Mouse (Mus musculus) mature B cell (primary cell): ENCODE data around the gene Kcnq1.

Experiments used
- in situ Hi-C: fragments of 300-500 bp; cut with MboI; formaldehyde crosslinking; loops from 2 replicates; pipeline ENCODE4 v1.14.3; 2019

The Kcnq1 gene

DNA sequence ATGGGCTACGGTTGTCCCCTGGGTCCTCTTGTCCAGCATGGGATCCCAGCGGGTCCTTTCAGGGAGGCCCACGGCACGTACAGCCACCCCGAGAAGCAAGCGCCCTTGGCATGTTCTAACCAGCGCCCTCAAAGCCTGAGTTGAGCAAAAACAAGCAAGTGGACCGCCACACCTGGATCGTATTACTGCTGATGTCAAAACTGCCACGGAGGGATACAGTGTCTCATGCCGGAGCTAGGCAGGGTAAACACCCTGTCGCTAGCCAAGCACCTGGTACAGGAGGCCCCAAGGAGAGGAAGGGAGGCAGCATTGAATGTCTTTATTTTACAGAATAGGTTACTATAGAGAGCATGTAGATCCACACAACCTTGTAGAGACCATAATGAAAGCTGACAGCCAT lies 310.2 kb downstream of the Kcnq1 start:
- in situ Hi-C loops: no loop called here

DNA sequence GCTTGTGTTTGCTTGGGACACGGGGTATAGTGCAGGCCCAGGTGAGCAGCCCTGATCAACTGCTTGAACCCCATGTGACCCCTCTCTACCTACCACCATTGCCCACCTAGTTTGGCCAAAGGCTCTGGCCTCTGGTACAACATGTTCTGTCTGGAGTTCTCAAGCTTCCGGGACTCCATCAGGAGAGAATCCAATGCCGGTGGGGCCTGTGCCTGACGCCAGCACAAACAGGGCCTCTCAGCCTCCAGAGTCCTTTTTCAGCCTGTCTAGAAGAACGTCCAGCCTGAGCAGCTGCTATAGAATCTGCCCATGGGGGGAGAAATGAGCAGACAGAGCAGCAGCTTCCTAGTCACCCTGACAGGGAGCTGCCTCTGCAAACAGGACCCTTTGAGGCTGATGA lies 311.7 kb downstream of the Kcnq1 start:
- in situ Hi-C loops: no loop called here

DNA sequence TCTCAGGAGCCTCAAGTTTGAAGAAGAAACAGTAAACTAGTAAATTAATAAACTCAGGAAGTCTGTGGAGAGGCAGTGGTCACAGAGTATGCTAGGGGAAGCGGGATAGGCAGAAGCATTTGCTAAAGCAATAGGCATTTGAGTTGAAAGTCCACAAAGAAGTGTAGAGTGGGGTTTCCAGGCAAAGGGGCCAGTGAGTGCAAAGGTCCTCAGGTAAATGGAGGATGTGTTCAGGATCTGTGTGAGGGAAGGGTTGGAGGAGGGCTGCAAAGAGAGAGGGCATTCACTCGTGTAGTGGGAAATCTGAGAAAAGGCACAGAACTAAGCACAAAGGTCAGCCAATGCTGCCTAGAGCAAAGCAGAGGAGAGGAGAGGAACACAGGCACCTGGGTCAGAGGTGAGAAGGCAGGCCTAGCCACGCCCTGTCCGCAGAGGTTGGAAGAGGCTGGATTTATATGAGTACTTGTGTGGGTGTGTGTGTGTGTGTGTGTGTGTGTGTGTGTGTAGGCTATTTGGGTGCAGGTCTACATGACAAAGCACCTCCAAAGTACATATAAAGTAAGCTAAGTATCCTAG lies 313.5 kb downstream of the Kcnq1 start:
- in situ Hi-C loops: no loop called here

DNA sequence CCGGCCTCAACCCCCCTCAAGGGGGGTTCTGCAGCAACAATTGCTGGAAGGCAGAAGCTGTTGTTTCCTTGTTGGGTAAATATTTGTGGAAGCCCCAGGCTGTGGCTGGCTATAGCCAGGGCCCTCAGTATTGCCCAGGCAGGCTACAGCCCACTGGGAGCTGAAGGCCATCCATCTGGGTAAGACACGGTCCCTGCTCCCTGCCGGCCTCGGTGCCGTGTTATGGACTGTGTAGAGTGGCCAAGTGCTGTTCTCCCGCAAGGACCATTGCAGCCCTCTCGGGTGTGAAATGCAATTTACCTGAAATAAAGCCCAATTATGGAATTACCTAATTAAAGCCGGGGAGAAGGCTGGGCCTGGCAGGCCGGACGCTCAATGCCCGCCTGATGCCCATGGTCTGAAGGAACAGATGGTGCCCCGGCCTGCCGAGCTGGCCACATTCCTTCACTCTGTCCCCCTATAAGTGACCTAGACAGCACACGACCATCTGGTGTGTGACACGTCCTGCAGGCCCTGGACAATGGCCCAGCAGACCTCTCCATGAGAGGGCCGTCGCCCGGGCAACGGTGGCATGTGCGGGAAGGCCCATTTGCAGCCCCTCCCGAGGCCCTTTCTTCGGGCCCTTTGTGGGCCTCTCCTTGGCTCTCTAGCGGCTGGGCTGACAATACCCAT lies 322.1 kb downstream of the Kcnq1 start:
- in situ Hi-C loops: no loop called here

DNA sequence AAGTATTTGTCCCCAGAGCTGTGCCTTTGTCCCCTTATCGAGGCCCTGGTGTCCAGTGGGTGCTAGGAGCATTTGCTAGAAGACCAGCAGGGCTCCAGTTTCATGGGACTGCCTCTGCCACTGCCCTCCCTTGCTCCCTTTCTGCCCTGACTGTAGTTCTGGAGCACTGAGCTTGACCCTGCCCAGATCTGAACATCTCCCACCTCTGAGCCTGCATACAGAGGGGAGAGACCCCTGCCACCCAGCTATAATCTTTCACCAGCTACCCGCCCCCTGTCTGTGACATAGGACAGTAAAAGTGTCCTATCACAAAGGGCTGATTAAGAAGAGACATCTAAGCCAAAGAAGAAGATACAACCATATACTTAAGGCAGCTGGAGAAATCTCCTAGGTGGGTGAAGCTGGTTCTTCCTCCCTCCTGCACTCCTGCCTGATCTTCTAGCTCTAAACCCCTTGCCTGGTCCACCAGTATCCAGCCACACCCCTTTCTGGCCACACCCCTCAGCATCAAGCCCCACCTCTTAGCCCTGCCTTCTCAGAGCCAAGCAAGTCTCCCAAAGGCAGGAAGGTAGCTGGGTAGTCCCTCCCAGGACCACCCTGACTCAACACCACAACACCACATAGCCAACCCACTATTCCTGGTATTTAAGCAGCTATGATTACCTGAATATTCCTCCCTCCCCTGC lies 322.8 kb downstream of the Kcnq1 start:
- in situ Hi-C loops: no loop called here

DNA sequence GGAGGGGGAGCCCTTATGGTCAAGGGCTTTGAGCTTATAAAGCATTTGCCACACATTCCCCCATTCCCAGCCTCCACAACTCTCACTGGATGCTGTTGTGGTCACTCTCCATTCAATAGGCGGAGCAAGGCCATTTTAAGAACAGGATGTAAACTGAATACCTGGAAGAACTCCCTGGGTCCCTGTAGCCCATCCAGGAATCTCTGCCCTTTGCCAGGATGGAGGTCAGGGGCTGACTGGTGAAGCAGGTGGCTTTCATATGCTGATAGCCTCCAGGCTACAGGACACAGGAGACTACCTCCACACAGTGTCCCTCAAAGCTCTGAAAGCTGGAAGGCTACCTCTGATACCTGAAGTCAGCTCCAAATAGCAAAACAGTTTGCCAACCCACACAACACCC lies 326.5 kb downstream of the Kcnq1 start:
- in situ Hi-C loops: no loop called here

DNA sequence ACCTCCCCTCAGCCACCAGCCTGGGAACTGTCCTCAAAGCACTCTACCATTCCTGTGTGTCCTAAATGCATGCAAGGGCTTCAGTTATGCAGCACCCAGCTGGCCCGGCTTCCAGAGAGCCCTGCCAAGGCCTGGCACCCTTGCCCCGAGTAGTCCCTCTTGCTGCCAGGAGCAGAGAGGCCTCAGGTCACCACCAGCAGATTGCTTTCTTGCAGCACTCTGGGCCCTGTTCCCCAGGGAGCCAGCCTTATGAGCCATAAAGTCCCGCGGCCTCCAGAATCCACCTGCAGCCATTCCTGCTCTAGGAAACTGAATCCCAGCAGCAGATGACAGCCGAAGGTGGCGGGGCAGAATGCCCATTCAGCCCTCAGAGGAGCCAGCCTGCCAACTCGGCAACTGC lies 327.2 kb downstream of the Kcnq1 start:
- in situ Hi-C loops: no loop called here

DNA sequence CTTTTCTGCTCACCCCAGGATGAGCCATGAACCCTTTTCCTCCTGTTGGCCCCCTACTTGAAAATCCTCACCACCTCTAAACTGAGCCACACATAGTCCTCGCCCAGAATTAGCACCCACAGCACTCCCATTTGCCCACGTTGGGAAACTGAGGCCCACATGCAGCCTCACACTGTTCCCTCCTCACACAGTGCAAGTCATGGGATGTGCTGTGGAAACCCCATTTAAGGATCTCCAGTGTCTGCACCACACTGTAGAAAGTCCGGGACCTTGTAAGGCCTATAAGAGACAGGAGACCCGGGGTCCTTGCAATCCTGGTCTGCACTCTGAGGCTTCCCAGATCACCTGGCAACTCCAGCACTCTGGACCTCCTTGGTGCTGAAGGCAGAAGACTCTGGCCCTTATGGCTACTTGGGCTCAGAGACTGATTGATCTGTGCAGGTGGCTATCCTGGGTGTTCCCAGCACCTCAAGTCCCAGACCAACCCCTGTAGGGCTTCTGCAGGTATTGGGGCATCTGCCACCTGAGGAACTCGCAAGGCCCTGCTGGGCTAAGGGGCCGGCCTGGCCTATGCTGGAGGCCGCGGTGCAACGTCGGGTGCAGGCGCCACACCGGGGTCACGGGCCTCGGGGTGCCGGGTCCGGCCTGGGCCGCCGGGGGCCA lies 331.2 kb downstream of the Kcnq1 start:
- in situ Hi-C loops: no loop called here

DNA sequence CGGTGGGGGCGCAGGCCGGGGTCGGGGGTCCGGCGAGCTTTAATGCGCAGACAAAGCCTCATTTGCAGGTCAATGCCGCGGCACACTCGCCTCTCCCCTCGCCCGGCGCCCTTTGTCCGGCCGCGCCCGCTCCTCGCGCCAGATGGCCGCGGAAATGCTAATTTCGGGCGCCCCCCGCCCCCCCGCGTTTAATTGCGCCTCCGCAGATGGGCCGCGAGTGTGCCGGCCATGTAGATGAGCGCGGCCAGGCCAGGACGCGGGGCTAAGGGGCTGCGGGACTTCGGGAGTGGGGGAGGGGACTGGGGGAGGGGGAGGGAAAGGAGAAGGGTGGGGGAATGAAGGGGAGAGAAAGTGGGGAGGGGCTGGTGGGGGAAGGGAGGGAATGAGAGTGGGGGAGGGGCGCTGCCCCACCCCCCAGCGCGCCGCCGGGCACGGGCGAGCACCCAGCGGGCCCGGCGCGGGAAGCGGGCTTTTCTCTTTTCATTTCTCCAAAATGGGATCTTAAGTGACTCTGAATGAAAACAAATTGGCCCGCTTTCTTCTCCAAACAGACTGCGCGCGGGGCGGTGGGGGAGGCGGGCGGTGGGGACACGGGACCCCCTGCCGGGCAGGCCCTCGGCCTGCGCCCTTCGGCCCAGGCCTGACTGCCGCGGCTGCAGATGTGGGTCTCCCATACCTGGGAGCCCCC lies 331.9 kb downstream of the Kcnq1 start:
- in situ Hi-C loops: no loop called here

DNA sequence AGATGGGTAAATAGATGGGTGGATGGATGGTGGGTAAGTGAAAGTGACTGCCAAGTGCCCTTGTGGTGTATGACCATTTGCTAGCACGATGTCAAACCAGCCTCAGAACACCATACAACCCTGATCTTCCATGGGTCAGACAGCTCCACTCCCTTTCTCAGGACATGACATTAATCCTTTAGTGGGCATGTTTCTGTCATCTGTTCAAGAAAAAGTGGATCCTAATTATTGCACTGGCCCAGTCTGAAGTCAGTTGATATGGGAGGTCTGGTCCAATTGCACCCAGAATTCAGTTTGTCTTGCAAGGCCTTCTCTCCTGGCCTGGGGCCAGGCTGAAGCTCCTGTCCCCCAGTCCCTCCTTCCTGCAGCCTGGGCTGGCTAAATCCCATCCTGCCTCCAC lies 332.8 kb downstream of the Kcnq1 start:
- in situ Hi-C loops: no loop called here

DNA sequence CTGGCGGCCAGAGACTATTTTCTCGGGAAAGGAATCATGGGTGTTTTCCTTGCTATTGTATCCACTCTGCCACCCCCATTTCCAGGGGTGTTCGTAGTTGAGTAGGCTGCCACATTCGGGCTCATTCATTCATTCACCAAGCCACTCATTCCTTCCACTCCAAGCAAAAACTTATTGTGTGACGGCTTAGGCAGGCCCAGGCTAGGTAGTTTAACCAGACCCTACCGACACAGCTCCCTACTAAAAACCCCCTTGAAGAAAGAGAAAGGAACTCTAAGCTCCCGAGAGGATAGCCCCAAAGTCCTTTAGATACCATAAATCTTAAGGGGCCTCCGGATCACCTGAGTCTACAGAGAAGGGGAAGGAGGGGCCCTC lies 338.4 kb downstream of the Kcnq1 start:
- in situ Hi-C loops: no loop called here

DNA sequence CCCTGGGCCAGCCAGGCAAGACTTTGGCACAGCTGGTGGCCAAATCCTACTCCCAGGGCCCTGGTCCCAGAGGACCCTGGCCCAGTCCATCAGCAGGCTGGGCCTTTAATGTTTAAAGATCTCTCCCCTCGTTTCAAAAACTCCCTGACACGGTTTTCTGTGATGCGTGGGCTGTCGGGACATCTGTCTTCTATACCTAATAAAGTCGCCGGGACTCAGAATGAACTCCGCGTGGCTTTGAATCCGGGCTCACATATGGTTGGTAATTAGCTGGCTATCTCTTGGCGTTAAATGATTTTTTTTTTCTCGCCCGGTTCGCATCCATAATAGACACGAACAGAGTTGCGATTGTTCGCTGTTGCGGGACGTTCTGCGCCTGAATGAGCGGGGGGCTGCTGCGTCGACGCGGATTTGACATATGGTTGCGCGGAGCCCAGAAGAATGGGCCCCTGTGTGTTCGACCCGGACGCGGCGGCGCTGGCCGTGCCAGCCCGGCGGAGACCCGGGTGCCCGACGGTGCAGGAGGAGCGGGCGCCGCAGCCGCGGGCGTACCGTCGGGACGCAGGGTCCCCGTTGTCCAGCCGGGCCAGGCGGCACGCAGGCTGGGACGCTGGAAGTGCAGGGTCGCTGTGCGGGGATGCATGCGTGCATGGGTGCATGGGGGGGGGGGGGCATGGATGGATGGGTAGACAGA lies 338.9 kb downstream of the Kcnq1 start:
- in situ Hi-C loops: no loop called here

DNA sequence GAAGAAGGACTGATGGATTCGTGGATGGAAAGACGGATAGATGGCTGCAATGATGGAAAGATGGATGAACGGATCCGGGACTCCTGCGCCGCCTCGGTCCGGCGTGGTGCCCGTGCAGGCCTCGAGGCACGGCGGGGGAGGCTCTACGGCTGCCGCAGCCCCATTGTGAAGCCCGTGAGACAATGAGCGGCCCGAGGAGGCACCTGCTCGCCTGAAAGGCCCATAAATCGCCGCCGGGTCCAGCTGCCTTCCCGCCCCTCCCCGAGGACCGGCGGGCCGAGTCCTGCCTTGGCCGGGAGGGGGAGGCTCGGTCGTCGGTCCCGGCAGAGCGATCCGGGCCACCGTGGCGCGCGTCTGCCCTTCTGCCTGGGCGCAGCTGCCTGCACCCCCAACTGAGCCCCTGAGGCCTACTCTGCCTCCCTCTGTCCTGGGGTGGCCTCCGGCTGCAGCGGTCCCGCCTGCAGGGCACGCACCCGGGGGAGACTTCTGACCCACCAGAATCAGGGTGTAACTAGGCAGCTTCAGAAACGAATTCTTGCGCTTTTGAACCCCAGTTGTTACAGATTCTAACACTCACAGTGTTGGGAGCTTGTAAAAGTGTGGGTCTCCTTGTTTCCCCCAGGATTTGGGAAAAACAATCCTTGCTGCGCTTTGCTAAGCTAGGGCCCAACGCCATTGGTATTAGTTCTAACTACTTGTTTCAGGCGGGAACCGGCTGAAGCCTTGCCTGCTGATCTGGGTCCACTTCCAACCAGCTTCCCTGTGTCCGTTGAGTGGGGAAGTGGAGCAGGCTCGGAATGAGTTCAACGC lies 339.7 kb downstream of the Kcnq1 start:
- in situ Hi-C loops: no loop called here

DNA sequence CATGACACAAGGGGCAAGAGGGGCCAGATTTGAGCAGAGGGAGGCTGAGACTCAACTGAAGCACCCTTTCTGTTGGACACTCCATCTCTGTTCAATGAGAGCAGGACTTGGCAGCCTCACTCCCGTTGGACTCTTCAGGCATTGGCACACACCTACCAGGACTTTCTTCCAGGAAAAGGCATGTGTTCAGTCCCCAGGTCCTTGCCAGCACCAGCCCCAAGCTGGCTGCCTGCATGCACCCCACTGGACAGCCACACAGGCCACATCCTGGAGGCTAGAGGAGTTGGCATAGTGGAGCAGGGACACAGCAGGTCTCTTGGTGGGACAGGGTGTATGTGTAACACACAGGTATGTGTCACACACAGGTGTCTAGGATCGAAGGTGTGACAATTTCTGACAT lies 341.0 kb downstream of the Kcnq1 start:
- in situ Hi-C loops: no loop called here

DNA sequence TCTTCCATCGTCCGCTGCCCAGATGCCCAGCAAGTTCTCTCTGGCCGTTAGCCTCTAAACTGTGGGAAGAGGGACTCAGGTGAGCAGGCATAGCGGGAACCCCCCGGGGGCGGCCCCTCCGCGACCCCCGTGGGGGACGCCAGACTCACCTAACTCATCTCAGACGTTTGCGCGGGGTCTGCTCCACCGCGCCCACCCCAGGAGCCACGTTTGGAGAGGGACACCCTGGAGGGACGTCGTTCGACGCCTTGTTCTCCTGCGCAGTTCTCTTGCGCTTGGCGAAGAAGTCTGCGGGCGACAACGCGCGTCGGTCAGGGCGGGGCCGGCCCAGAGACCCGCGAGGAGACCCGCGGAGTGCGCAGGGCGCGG lies 352.8 kb downstream of the Kcnq1 start:
- in situ Hi-C loops: no loop called here

DNA sequence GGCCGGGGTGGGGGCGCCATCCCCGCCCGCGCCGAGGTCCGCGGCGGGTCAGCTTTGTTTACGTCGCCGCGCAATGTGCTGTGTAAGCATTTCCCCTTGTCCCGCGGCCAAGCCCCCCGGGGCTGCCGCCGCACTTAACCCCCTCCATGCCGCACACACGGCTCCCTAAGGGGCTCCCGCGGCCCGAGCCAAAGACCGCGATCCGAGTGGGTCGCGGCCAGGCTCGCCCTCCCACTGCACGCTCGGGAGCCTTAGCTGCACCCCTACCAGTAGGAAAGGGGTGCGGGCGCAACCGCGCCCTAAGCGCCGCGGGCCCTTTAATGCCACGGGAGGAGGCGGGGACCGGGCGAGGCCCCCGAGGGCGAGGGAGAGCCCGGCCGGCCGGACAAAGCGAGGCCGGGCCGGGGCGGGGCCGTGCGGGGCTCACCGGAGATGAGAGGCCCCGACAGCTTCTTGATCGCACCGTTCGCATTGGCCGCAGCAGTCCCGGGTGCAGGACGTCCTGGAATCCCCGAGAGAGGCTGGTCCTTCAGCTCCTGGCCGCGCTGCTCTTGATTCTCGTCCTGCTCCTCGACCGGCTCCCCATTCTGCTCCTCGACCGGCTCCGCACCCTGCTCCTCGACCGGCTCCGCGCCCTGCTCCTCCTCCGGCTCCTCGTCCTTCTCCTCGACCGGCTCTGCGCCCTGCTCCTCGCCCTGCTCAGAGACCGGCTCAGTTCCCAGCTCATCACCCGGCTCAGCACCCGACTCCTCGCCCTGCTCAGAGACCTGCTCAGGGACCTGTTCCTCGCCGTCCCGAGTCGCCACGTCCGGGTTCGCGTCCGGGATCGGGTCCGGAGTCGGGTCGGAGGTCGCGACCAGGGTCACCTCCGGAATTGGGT lies 353.4 kb downstream of the Kcnq1 start:
- in situ Hi-C loops: no loop called here

DNA sequence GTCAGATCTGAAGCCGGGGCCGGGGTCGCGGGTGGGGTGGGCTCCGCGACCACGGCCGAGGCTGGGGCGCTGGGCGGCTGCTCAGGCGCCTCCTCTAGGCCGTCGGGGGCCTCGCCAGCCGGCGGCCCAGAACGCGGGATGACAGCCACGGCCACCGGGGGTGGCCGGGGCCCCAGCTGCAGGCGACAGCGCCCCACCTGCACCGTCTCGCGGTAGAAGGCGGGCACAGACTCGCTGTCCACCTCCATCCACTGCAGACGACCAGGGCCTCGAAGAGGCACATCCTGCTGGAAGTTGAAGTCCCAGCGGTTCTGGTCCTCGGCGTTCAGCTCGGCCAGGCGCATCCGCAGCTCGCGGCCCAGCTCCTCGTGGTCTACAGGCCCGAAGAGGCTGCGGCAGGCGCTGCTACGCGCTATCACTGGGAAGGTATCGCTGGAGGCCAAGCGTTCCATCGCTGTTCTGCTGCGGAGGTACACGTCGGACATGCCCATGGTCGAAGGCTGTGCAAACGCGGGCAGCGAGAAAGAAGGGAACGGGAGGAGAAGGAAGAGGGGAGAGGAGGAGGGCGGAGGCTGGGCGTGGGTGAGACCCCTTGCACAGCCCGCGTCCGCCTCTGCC lies 354.2 kb downstream of the Kcnq1 start:
- in situ Hi-C loops: no loop called here

DNA sequence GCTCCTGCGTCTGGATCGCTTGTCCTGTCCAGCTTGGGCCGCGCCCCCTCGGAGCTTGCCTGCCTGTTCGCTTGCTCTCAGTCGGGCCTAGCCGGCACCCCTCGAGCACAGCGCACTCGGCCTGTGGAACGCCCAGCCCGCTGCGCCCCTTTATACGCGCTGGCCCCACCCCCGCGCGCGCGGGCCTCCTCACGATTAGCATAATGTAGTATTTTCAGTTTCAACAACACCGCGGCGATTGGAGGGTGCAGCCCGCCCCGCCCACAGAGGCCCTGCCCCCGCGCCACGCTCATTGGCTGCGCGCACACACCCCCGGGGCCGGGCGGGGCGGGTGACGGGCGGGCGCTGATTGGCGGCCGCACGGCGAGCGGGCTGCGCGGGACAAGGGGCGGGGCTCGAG lies 354.7 kb downstream of the Kcnq1 start, which contains the start of gene Cdkn1c:
Gene Cdkn1c, minus strand, starts transcription at position 177 of the 400 bp plus-strand sequence.
- in situ Hi-C loops: no loop called here

DNA sequence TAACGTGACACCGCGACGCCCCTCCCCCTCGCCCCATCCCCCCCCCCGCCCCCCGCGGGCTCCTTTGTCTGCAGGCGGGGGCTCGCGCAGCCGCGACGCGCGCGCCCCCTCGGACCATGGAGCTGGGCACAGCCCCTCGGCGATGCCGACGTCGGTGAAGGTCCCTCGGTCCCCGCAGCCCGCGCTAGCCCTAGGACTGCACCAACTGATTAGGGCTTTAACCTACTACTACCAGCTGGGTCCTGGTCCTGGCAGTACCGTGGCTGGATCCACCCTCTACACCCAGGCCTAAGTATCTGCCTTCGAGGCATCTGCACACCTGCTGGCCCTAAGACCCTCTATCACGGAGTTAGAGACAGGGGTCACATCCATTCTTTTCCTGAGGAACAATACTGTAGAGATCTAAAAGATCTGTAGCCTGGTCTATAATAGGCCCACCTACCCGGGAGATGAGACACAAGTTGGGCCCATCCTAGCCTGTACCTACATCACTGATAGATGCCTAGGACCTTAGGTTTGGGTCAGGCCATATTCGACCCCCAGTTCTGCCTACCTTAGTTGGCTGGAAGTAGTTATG lies 355.2 kb downstream of the Kcnq1 start:
- in situ Hi-C loops: no loop called here
